Mouse (Mus musculus) embryonic facial prominence, embryonic 10.5 days (tissue): ENCODE data around the gene Ppp1r13b. TPM values are rescaled to one million over a fixed set of nuclear protein-coding genes. Genes with fewer than 3 reads are reported as not detected.
A peak's percentile ranks its signal among the peaks of the same experiment; 100 is the strongest.

Experiments
- DNase-seq: peaks from one replicate; pipeline ENCODE4 v3.0.0-alpha.2; 2017; ENCODE audit warnings: low spot score
- H3K27ac ChIP-seq: fragments of 300-500 bp; sonication (generic); replicated peaks from 2 replicates; pipeline ENCODE4 v1.5.1; 2016; ENCODE audit warnings: mild to moderate bottlenecking
- H3K27me3 ChIP-seq: fragments of 300-500 bp; sonication (generic); replicated peaks from 2 replicates; pipeline ENCODE4 v1.6.1; 2016; ENCODE audit warnings: low read depth, mild to moderate bottlenecking; ENCODE audit not compliant: poor library complexity, severe bottlenecking
- H3K36me3 ChIP-seq: fragments of 300-500 bp; sonication (generic); replicated peaks from 2 replicates; pipeline ENCODE4 v1.6.1; 2016; ENCODE audit warnings: mild to moderate bottlenecking, moderate library complexity
- H3K4me1 ChIP-seq: fragments of 300-500 bp; sonication (generic); 2 replicates; pipeline ENCODE4 v1.6.1; 2016
- H3K4me3 ChIP-seq: fragments of 300-500 bp; sonication (generic); 2 replicates; pipeline ENCODE4 v1.5.1; 2016; ENCODE audit warnings: mild to moderate bottlenecking, moderate library complexity
- H3K9me3 ChIP-seq: fragments of 300-500 bp; sonication (generic); 2 replicates; pipeline ENCODE4 v1.6.1; 2016; ENCODE audit warnings: mild to moderate bottlenecking
- WGBS: fragments of 180-500 bp; shearing (Covaris S2); methylation state at CpG from one replicate; pipeline ENCODE4 v1.1.7; 2016; 5-methylcytosine and 5-hydroxymethylcytosine counted together
- polyA plus RNA-seq: library from polyadenylated mRNA; unstranded; fragments of >200 nt; fragmentation: Nextera tagmentation; extraction: Ambion mirVana; gene quantifications from 2 replicates; pipeline ENCODE4 v1.2.1, GENCODE M21; 2016

Gene Ppp1r13b
- polyA plus RNA-seq, 1 experiment from 2014 or later, result 5.1 TPM

DNA sequence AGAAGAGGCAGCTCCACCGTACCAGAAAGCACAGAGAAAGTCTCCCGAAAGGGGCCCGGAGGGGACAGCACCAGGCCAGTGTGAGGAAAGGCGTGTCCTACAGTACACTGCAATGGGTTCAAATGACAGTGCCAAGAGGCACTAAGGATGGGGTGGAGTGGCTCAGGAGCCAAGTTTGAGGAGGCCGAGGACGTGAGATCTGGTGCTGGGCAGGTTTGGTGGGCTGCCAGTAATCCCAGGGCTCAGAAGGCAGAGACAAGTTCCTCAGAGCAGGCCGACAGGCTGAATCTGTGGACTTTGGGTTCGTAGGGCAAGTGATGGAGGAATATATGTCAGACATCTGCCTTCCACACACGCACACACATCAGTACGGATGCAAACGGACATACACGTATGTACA, 95.3 kb downstream of the Ppp1r13b start:
- 76% methylated on average over 12 of the region's 12 CpGs for WGBS
- no peak for DNase-seq
- H3K36me3 ChIP-seq, result peaks cover 41% of the 10 kb centered on the region
- no peaks in the 10 kb centered on the region for H3K9me3 ChIP-seq
- peak overlapping the region; percentile 87 for H3K4me3 ChIP-seq
- no peaks in the 10 kb centered on the region for H3K27me3 ChIP-seq
- no peak overlapping the region for H3K27ac ChIP-seq
- peaks cover 55% of the 10 kb centered on the region for H3K4me1 ChIP-seq

DNA sequence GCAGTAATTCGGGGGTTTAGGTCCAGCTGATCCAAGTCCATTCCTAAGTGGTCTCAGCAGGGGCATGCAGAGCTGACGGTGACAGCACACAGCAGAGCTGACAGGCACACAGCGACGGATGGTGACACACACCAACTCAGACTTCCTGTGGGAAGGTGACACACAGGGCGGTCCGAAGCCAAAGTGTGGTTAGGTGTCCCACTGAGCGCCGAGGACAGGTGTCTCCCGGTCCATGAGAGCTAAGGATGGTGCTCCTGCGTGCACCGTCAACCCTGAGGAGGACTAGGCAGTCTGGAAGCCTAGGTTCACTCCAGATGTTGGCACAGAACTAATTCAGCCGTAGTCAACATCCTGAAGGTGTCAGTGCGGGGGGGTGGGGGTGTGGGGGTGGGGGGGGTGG, 95.8 kb downstream of the Ppp1r13b start:
- H3K36me3 ChIP-seq, result peaks cover 46% of the 10 kb centered on the region
- no peak overlapping the region for H3K27ac ChIP-seq
- H3K4me3 ChIP-seq, result peak overlapping the region; percentile 87; the same call in 1 of the 2 replicates
- no peaks in the 10 kb centered on the region for H3K9me3 ChIP-seq
- H3K4me1 ChIP-seq, result peaks cover 55% of the 10 kb centered on the region
- no peaks in the 10 kb centered on the region for H3K27me3 ChIP-seq
- WGBS, result 90% methylated on average over 13 of the region's 13 CpGs
- no peak for DNase-seq

DNA sequence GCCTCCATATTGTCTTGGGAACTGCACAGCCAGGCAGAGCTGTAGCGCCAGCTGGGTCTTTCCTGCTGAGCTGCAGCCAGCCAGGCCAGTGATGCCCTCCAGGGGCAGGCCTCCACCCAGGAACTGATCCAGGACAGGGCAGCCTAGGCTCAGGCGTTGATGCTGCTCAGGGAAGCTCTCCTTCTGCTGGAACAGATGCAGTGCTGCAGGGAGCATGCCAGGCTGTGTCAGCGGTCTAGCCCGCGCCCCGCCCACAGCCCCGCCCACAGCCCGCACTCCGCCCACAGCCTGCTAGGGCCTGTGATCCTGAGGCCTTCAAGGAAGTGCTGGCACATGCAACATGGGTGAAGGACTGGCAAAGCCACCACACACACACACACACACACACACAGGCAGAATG, 98.1 kb downstream of the Ppp1r13b start:
- peak; percentile 85 for DNase-seq
- peaks cover 32% of the 10 kb centered on the region for H3K4me1 ChIP-seq
- WGBS, result 5% methylated on average over 9 of the region's 9 CpGs
- H3K4me3 ChIP-seq, result peak overlapping the region; percentile 37
- H3K27ac ChIP-seq, result peak overlapping the region; percentile 21; the same call in 1 of the 2 replicates
- peaks cover 69% of the 10 kb centered on the region for H3K36me3 ChIP-seq
- H3K9me3 ChIP-seq, result no peaks in the 10 kb centered on the region
- H3K27me3 ChIP-seq, result no peaks in the 10 kb centered on the region

GRCm38 (mm10) chr12:111808775-111809174, 99.1 kb downstream of the Ppp1r13b start:
- peaks cover 31% of the 10 kb centered on the region for H3K4me1 ChIP-seq
- H3K27me3 ChIP-seq, result no peaks in the 10 kb centered on the region
- 93% methylated on average over 6 of the region's 6 CpGs for WGBS
- no peak overlapping the region for H3K27ac ChIP-seq
- peaks cover 79% of the 10 kb centered on the region for H3K36me3 ChIP-seq
- H3K9me3 ChIP-seq, result no peaks in the 10 kb centered on the region
- no peak for DNase-seq
- H3K4me3 ChIP-seq, result no peak overlapping the region

GRCm38 (mm10) chr12:111803538-111803937, 104.4 kb downstream of the Ppp1r13b start:
- Histone ChIP-seq H3K4me3 (no peak overlapping the region), H3K27me3 (no peaks in the 10 kb centered on the region), H3K36me3 (peaks cover 98% of the 10 kb centered on the region), H3K9me3 (no peaks in the 10 kb centered on the region), H3K27ac (no peak overlapping the region), H3K4me1 (no peaks in the 10 kb centered on the region)
- DNase-seq, result no peak
- WGBS, result 93% methylated on average over 5 of the region's 5 CpGs

DNA sequence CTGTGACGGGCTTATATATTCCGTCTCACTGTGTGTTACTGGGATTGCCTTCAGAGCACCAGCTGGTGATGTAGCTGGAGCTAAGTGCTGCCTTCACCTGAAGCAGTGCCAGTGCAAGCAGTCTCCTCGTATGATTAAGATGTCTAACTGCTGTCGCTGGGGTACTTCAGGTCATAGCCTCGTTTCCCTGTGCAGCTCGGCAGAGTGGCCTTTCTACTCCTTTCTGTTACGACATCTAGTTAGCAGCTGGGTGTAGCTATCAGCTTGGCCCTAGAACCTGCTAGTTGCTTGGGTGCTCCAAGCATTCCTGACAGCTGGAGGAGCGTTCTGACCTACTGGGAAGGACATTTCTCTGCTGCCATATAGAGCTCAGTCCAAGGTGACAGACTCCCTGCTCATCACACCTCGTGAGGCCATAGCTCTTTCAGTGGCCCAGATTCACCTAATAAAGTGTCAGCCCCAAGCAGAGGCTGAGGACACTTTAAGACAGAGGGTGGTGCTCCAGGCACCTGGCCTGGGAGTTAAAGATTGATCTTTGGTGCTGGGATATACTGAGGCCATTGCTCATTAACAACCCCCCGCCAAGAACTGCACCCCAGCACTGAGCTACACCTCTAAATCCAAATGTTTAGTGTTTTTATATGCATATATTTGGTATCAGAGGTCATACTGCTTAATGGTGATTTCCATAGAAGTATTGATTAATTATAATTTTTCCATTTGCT, 107.3 kb downstream of the Ppp1r13b start:
- Histone ChIP-seq H3K4me1 (no peaks in the 10 kb centered on the region), H3K36me3 (peaks cover 97% of the 10 kb centered on the region), H3K27ac (no peak overlapping the region), H3K4me3 (no peak overlapping the region), H3K9me3 (no peaks in the 10 kb centered on the region), H3K27me3 (no peaks in the 10 kb centered on the region)
- no peak for DNase-seq
- WGBS, result 88% methylated on average over 10 of the region's 10 CpGs

- peaks cover 97% of the 10 kb centered on the region for H3K36me3 ChIP-seq
- 95% methylated on average over 13 of the region's 13 CpGs for WGBS
- no peak for DNase-seq
These were observed 109.4 kb downstream of the Ppp1r13b start for GRCm38 (mm10) chr12:111798493-111798892.

DNA sequence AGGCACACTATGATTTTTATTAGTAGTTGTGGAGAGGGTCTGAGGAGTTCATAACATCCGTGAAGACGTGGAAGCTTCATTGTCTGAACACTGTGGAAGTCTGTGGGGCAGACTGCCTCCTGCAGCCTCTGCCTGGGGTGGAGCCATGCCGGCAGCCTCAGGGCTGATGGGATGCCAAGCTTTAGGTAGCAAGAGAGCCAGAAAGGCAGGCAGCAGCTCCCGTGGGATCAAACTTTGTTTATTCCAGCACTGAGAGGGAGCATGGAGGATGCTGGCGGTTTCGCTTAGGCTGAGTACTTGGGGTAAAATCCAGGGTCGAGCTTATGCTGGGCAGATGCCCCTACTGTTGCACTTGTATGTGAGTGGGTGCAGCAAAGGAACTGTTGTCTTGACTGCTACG, 110.7 kb downstream of the Ppp1r13b start:
- H3K9me3 ChIP-seq, result no peaks in the 10 kb centered on the region
- no peak for DNase-seq
- no peak overlapping the region for H3K27ac ChIP-seq
- no peaks in the 10 kb centered on the region for H3K4me1 ChIP-seq
- H3K4me3 ChIP-seq, result no peak overlapping the region
- WGBS, result 90% methylated on average over 8 of the region's 8 CpGs
- peaks cover 97% of the 10 kb centered on the region for H3K36me3 ChIP-seq
- H3K27me3 ChIP-seq, result no peaks in the 10 kb centered on the region

More at GRCm38 (mm10) chr12:111798493-111798892, 109.4 kb downstream of the Ppp1r13b start:
- Histone ChIP-seq H3K4me1 (no peaks in the 10 kb centered on the region), H3K27ac (0 out of 2 replicates have a peak overlapping the region, but pooled peaks have one; percentile 7), H3K4me3 (no peak overlapping the region), H3K9me3 (no peaks in the 10 kb centered on the region), H3K27me3 (no peaks in the 10 kb centered on the region)

DNA sequence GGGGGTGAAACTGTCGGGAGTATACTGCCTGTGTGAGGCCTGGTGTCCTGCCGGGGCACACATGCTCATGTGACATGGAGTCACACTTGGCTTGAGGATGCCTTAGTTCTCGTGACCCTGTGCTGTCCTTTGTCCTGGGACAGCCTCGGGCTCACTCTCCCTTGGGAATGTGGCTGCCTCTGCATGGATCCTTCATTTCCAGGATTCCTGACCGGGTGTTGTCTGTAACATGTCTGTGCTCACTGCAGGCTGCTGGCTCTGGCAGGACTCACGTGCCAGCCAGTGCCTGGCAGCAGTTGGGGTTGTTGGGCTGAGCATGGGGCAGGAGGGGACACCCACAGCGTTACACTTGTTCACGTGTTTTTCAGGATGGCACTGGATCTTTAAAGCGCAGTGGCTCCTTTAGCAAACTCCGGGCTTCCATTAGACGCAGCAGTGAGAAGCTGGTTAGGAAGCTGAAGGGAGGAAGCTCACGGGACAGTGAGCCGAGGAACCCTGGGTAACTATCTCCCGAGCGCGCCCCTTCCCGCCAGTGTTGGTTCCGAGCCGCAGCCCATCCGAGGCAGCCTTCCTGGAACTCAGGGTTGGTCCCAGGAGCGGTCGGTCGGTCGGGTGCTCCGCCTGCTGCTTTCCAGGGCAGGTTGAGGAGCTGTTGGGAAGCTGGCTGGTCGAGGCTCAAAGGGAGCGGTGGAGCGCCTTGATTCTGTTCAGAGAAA, 112.6 kb downstream of the Ppp1r13b start:
- Histone ChIP-seq H3K27me3 (no peaks in the 10 kb centered on the region), H3K27ac (no peak overlapping the region), H3K4me3 (no peak overlapping the region), H3K9me3 (no peaks in the 10 kb centered on the region), H3K4me1 (no peaks in the 10 kb centered on the region), H3K36me3 (peaks cover 97% of the 10 kb centered on the region)
- DNase-seq, result no peak
- 92% methylated on average over 28 of the region's 28 CpGs for WGBS

DNA sequence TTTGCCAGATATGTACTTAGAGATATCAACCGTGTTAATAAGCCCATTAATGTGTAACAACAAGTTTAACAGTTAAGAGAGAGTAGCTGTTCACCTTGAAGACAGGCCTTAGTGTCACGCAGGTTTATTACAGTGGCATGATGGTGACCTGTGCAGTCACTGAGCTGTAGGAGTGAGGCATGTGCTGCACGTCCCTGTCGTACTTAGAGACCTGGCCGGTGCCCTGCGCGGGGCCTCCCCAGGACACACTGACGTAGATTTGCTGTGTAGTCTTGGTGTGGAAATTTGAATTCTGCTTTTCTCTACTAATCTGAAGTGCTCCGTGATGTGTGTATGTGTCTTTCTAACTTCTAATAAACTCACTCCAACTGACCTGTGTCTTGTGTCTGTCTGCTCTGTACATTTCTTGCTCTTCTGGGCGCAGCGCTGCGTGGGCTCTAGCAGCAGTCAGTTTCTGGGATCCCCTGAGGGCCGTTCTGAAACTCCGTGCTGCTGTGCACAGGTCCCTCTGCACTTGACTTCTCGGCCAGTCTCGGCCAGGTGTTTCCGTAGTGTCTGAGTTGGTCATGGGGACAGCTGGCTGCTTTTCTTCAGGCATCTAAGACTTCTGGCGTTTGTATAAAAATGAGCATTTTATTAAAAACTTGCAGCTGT, 113.3 kb downstream of the Ppp1r13b start:
- no peak for DNase-seq
- no peak overlapping the region for H3K4me3 ChIP-seq
- 96% methylated on average over 18 of the region's 18 CpGs for WGBS
- no peak overlapping the region for H3K27ac ChIP-seq
- H3K36me3 ChIP-seq, result peaks cover 98% of the 10 kb centered on the region
- no peaks in the 10 kb centered on the region for H3K27me3 ChIP-seq
- H3K9me3 ChIP-seq, result no peaks in the 10 kb centered on the region
- no peaks in the 10 kb centered on the region for H3K4me1 ChIP-seq

GRCm38 (mm10) chr12:111794102-111794501, 113.8 kb downstream of the Ppp1r13b start:
- Histone ChIP-seq H3K27ac (no peak overlapping the region), H3K36me3 (peaks cover 99% of the 10 kb centered on the region), H3K9me3 (no peaks in the 10 kb centered on the region), H3K27me3 (no peaks in the 10 kb centered on the region), H3K4me3 (no peak overlapping the region), H3K4me1 (no peaks in the 10 kb centered on the region)
- WGBS, result 87% methylated on average over 22 of the region's 22 CpGs
- no peak for DNase-seq

- no peak overlapping the region for H3K27ac ChIP-seq
- no peak for DNase-seq
- no peaks in the 10 kb centered on the region for H3K4me1 ChIP-seq
- no peak overlapping the region for H3K4me3 ChIP-seq
- H3K36me3 ChIP-seq, result peaks cover 100% of the 10 kb centered on the region
- 93% methylated on average over 13 of the region's 13 CpGs for WGBS
- no peaks in the 10 kb centered on the region for H3K27me3 ChIP-seq
- H3K9me3 ChIP-seq, result no peaks in the 10 kb centered on the region
These were observed 116.3 kb downstream of the Ppp1r13b start for GRCm38 (mm10) chr12:111791474-111792104.
